Mouse (Mus musculus): ENCODE measurements around the gene Cox4i2. TPM values are rescaled to one million over a fixed set of nuclear protein-coding genes. Genes with fewer than 3 reads are reported as not detected.

Cox4i2 gene
- total RNA-seq, 2 experiments from 2014 or later = 1.7 to 1.9 TPM

DNA sequence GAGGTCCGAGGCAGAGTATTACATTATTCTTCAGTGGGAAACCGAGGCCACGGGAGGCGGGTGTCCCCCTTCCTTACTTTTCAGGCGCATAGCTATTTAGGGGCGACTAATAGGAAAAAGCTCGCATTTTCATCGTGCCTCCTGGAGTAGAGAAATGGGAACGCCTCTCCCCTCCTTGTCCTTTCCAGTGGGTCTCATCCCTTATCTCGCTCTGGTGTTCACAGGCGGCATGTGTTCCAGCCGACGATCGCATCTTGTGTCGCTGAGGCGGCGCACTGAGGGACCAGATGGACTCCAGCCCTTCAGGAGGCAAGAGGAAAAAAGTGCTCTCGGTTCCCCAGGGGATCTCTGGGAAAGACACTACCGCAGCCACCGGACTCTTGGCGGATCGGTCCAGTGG, 17.2 kb upstream of the Cox4i2 start:
- peak overlapping the region; percentile 42 for H3K4me3 ChIP-seq
- H3K27ac ChIP-seq = peak overlapping the region; percentile 79
- no peak for DNase-seq (ENCODE audit: extremely low spot score in 1 of 2, low spot score in 2 of 2)
- intact Hi-C loops (cut with DNase I) = no loop called here
- TF ChIP-seq CTCF (IDR thresholded peaks at IDR 0.05) = no peak

DNA sequence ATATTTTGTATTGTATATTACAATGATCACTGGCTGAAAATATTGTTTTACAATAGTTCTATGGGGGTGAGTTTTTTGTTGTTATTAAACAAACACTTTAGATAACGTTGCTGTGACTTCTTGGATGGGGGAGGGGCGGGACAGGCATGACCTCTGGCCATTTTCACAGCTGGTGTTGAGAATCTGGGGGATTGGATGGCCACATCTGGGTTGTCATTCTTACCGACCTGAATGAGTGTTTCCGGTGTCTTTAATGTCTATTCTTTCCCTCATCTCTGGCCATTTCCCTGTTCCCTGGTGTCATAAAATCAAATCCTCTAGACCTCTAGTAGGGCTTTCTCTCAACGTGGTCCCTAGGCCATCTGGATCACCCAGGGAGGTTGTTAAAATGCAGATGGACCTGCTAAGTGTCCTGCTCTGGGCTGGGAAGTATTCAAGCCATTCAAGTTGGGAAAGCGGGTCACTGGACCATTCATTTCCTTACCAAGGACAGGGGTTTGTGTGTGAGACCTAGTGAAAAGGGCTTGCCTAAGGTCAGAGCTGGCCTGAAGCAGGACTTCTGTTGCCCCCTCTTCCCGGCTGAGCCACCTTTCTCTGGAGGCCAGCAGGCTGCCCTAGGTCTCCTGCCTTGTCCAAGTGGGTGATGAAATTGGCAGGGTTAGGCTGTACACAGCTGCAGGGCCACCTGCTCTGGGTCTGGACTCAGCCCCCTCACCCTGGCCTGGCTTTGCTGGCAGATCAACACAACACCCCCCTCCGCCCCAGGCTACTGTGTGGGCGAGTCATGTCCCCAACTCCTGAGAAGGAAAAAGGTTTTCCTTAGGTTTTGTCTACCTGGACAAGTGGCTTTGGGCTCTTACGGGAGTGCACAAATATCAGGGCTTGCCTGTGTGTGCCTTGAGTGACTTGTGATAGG, 16.4 kb upstream of the Cox4i2 start:
- intact Hi-C loops (cut with DNase I) = no loop called here
- Histone ChIP-seq H3K27ac (peak overlapping the region; percentile 79), H3K4me3 (peak overlapping the region; percentile 42)
- DNase-seq (ENCODE audit: extremely low spot score in 1 of 2, low spot score in 2 of 2) = no peak
- TF ChIP-seq CTCF (IDR thresholded peaks at IDR 0.05) = no peak

DNA sequence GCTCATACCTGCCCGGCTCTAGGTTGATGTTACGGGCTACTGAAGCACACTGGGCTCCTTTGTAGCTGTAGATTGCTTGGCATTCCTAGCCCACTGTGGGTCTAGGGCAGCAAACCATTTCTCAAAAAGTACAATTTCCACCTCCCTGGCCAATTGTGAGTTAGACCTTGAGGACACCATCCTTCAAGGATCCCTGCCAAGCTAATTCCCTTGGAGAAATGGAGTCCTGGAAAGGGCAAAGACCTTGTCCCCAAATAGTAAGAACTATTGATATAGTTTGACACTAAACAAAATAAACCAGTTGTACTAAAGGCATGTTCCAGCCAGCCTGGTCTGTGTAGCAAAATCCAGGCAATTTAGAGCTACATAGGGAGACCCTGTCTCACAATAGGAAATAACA, 15.6 kb upstream of the Cox4i2 start:
- DNase-seq (ENCODE audit: extremely low spot score in 1 of 2, low spot score in 2 of 2) = no peak
- Histone ChIP-seq H3K4me3 (peak overlapping the region; percentile 42), H3K27ac (peak overlapping the region; percentile 79)
- intact Hi-C loops (cut with DNase I) = no loop called here
- no peak for TF ChIP-seq CTCF (IDR thresholded peaks at IDR 0.05)

DNA sequence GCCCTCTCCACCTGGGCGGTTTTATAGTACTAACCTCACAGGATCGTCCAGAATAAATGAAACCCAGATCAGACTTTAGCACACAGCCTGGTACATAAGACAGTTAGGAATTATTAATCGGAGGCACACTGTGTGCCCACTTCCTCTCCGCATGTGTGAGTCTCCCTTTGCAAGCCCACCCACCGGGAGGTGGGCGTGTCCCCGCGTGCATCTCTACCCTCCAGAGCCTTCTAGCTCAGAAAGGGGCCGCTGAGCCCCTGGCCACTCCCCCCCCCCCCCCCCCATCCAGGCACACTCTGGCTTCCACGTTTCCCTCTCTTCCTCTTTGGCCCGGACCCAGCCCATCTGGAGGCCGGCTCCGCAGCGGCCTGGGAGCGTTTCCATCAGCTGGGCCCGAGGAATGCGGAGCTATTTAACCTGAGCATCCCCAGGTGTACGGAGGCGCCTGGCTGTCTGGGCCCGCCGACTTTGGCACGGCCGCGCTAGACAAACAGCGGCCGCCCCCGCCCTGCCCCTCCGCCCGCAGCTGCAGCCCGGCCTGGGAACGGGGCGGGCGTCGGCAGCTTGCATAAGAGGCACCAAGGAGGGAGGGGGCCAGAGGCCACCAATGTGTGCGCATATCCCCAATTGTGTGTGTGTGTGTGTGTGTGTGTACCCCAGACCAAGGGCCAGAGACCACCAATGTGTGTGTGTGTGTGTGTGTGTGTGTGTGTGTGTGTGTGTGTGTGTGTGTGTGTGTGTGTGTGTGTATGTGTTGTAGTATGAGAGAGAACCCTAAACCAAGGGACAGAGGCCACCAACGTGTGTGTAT, 14.7 kb upstream of the Cox4i2 start:
- intact Hi-C loops (cut with DNase I) = no loop called here
- no peak for TF ChIP-seq CTCF (IDR thresholded peaks at IDR 0.05)
- peak in 1 of 2 experiments; percentile 34 for DNase-seq (ENCODE audit: extremely low spot score in 1 of 2, low spot score in 2 of 2)
- Histone ChIP-seq H3K4me3 (peak overlapping the region; percentile 42), H3K27ac (peak overlapping the region; percentile 79)

DNA sequence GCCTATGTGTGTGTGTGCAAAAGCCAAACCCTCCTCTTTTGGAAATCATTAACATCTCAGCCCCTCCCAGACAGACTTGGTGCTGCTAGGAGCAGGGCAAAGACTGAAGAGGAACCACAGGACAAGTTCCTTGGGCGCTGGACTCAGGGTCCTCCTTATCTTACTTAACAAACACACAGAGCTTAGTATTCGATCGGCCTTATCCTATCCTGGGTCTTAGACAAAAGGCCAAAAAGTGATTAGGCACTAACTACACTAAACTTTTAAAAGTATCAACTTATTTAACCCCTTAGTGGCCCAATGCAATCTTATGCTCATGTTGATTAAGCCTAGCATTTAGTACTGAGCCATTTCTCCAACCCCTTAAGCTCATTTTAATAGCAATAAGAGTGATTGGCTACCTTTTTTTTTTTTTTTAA, 14.1 kb upstream of the Cox4i2 start:
- intact Hi-C loops (cut with DNase I) = no loop called here
- no peak for TF ChIP-seq CTCF (IDR thresholded peaks at IDR 0.05)
- Histone ChIP-seq H3K4me3 (no peak overlapping the region), H3K27ac (peak overlapping the region; percentile 44)
- DNase-seq (ENCODE audit: extremely low spot score in 1 of 2, low spot score in 2 of 2) = no peak

DNA sequence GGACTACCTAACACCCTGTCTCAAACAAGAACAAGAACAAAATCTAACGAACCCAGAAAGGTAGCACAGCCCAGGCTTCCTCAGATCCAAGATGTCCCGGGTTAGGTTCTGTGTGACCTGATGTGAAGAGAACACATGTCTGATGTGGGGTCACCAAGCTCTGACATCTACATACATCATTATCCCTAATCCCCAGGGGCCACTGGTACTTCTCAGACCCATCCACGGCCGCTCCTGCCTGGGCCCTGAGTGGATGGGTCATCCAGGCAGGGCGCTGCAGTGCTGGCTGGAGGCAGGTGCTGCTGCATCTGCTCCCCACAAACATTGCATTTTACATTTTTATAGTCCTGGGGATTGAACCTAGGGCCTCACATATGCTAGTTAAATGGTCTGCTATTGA, 13.5 kb upstream of the Cox4i2 start:
- no peak overlapping the region for H3K4me3 ChIP-seq
- no peak for DNase-seq (ENCODE audit: extremely low spot score in 1 of 2, low spot score in 2 of 2)
- TF ChIP-seq CTCF (IDR thresholded peaks at IDR 0.05) = no peak
- no peak overlapping the region for H3K27ac ChIP-seq
- intact Hi-C loops (cut with DNase I) = no loop called here

DNA sequence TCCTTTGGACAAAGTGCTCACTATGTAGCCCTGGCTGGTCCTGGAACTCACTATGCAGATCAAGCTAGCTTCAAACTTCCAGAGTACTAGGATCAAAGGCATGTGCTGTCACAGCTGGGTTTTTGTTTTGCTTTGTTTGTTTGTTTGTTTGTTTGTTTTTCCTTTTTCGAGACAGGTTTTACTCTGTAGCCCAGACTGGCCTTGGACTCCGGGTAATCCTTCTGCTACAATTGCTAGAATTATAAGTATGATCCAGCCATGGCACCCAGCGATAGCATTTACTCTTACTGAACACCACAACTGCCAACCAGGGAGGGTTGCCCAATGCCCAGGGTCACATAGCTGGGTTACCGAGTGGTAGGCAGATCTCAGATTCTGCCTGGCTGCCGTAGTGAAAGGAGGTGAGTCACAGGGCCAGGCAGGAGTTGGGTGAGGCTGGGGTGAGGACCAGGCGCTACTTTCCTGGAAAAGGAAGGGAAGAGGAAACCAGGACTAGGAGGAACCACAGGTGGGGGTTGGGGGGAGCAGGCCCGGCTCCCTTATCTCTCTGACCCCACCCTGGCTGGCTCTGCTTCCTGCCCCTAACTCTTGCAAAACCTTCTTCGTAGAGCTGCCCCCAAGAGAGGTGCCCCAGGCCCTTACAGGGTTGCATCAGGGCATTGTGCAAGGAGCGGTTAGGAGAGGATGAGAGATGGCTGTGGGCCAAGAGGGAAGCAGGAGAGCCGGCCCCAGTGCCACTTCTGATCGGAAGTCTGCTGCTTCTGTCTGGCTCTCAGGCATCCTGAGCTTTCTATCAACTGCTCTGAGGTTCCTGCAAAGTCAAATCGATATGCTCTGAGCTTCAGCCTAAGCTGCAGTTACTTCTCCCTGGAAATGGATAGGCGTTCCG, 12.6 kb upstream of the Cox4i2 start:
- DNase-seq (ENCODE audit: extremely low spot score in 1 of 2, low spot score in 2 of 2) = no peak
- H3K4me3 ChIP-seq = no peak overlapping the region
- H3K27ac ChIP-seq = peak overlapping the region; percentile 21; the same call in 1 of the 2 replicates
- intact Hi-C loops (cut with DNase I) = no loop called here
- TF ChIP-seq CTCF (IDR thresholded peaks at IDR 0.05) = no peak

DNA sequence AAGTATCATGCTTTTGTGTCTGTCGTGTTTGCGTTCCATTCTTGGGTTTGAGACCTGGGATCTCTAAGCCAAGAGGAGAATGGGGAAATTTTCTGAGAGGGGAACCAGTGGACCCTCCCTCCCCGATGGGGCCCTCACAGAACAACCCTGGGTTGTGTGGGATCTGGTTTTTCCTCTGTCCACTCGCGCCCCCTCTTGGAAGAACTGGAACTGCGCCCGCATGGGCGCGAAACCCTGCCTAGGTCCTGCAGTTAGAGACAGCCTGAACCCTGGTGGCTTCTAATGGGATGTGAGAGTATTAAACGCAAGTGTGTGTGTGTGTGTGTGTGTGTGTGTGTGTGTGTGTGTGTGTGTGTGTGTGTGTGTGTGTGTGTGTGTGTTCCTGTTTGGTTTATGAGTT, 11.5 kb upstream of the Cox4i2 start:
- peak; percentile 43 for TF ChIP-seq CTCF (IDR thresholded peaks at IDR 0.05)
- Histone ChIP-seq H3K4me3 (no peak overlapping the region), H3K27ac (no peak overlapping the region)
- intact Hi-C loops (cut with DNase I) = no loop called here
- DNase-seq (ENCODE audit: extremely low spot score in 1 of 2, low spot score in 2 of 2) = no peak

DNA sequence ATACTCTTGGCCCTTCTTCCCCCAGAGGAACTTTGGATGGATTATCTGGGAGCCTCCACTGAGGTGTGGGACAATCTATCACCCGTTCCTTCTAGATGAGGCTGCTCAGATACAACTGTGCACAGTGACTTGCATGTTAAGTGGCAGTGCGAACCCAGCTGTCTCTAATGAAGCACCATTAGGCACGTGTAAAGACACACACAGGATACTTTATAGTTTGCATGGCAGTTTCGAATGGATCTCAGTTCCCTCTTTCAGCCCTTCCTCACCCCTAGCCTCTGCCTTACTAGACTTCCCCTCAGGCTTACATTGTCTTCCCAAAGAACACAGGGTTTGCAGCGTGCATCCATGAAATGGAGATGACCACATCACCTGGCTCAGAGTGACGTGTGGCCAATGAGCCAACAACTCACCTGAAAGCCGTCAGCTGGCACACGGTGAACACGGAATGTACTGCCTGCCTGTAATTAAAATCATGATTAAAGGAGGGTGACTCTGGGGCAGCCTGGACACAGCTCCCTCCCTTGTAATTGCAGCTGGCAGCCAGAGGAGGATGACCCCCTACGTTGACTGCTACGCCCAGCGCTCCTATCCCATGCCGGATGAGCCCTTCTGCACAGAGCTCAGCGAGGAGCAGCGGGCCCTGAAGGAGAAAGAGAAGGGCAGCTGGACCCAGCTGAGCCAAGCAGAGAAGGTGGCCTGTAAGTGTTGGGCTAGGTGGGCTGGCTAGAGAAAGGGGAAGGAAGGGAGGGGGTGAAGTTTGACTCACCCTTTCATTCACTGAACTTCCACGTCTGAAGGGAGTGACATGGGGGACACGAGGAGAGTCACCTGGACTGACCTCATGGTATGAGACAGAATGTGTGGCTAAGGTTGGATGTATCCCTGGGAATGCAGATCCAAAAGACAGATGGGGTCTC, 2.8 kb downstream of the Cox4i2 start:
- no peak for DNase-seq (ENCODE audit: extremely low spot score in 1 of 2, low spot score in 2 of 2)
- intact Hi-C loops (cut with DNase I) = no loop called here
- TF ChIP-seq CTCF (IDR thresholded peaks at IDR 0.05) = no peak
- Histone ChIP-seq H3K27ac (no peak overlapping the region), H3K4me3 (no peak overlapping the region)

DNA sequence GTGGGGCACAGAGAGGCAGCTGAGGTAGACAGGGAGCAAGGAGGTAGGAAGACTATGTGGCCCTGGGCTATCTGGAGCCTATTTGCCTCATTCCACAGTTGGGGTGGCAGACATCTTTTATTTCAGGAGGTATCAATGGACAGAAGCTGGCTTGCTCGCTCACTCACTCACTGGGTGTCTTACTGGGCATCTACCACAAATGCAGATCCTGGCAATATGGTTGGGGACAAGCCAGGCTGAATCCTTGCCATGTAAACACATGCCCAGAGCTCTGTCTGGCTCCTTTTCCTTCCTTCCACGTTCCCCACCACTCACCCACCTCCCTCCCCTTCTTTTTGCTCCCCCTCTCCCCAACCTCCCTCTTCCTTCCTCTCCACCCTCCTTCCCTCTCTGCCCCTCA, 3.5 kb downstream of the Cox4i2 start:
- no peak for TF ChIP-seq CTCF (IDR thresholded peaks at IDR 0.05)
- intact Hi-C loops (cut with DNase I) = no loop called here
- no peak for DNase-seq (ENCODE audit: extremely low spot score in 1 of 2, low spot score in 2 of 2)
- H3K27ac ChIP-seq = no peak overlapping the region
- no peak overlapping the region for H3K4me3 ChIP-seq
